Mouse (Mus musculus): ENCODE results near the gene Eml4. TPM values are rescaled to one million over a fixed set of nuclear protein-coding genes. Genes with fewer than 3 reads are reported as not detected.

Eml4 gene
- polyA plus RNA-seq, 1 experiment, result 13.0 TPM

DNA sequence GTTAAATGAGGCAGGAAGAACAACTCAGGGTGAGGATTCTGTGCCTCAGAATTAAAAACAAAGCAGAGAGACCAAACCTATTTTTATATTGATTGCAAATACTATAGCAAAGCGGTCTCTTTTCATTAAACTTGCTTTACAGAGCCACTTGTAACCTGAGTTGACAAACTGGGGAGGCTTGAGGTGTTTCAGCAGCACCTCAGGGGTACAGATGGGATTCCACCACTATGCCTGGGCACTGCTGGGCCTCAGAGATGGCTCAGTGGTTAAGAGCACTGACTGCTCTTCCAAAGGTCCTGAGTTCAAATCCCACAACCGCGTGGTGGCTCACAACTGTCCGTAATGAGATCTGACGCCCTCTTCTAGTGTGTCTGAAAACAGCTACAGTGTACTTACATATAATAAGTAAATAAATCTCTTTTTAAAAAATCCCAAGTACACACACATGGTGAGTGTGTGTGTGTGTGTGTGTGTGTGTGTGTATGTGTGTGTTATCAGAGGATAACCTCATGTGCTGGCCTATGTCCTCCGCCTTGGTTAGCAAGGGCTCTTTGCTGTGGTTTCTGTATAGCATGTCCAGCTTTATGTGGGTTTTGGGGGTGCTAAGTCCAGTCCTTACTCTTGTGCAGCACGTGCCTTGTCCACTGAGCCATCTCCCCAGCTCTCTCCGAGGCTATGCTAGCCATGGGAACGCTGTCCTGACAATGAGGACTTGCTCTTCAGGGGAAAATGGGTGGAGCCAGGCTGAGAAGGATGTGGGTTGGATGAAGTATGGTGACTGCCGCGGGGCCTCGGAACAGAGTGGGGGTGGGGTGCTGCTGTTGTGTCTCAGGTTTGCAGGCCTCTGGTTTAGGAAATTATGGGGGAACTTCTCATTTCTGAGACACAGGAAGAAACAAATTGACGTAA lies 176.1 kb downstream of the Eml4 start:
- peak overlapping the region; percentile 73 for H3K27ac ChIP-seq (ENCODE audit: control insufficient read depth, insufficient read depth, low read length)
- H3K36me3 ChIP-seq (ENCODE audit: control insufficient read depth, insufficient read depth, low read length), result no peaks in the 10 kb centered on the region
- no peak overlapping the region for H3K4me3 ChIP-seq (ENCODE audit: control insufficient read depth, insufficient read depth, low read length)
- peak; percentile 74 for DNase-seq
- H3K4me1 ChIP-seq (replicated peaks; ENCODE audit: control insufficient read depth, insufficient read depth, low read length), result peaks cover 39% of the 10 kb centered on the region
- H3K27me3 ChIP-seq (ENCODE audit: control insufficient read depth, insufficient read depth, low read length), result no peaks in the 10 kb centered on the region
- WGBS, result 36% methylated on average over 13 of the region's 13 CpGs
- TF ChIP-seq POLR2A (IDR thresholded peaks at IDR 0.05; ENCODE audit: control insufficient read depth, extremely low read depth, insufficient read depth, low read length, poor library complexity), result 0 out of 2 replicates have a peak, but pooled peaks have one; percentile 35
- TF ChIP-seq CTCF (IDR thresholded peaks at IDR 0.05; ENCODE audit: borderline replicate concordance, control insufficient read depth, extremely low read depth, insufficient read depth, low read length, poor library complexity), result no peak

- Histone ChIP-seq H3K27ac (ENCODE audit: control insufficient read depth, insufficient read depth, low read length) (peak overlapping the region; percentile 73), H3K27me3 (ENCODE audit: control insufficient read depth, insufficient read depth, low read length) (no peaks in the 10 kb centered on the region), H3K36me3 (ENCODE audit: control insufficient read depth, insufficient read depth, low read length) (no peaks in the 10 kb centered on the region), H3K4me3 (ENCODE audit: control insufficient read depth, insufficient read depth, low read length) (no peak overlapping the region), H3K4me1 (replicated peaks; ENCODE audit: control insufficient read depth, insufficient read depth, low read length) (peaks cover 39% of the 10 kb centered on the region)
- 63% methylated on average over 17 of the region's 17 CpGs for WGBS
- no peak for DNase-seq
- TF ChIP-seq CTCF (IDR thresholded peaks at IDR 0.05; ENCODE audit: borderline replicate concordance, control insufficient read depth, extremely low read depth, insufficient read depth, low read length, poor library complexity) (no peak), POLR2A (IDR thresholded peaks at IDR 0.05; ENCODE audit: control insufficient read depth, extremely low read depth, insufficient read depth, low read length, poor library complexity) (no peak)
Measured at GRCm38 (mm10) chr17:83527651-83528381, 177.1 kb downstream of the Eml4 start.

Other genes with a start within 250 kb of the Eml4 start
- 37.5 and 50.8 TPM in 2 replicates for gene Pkdcc, start 135.6 kb upstream of the Eml4 start, polyA plus RNA-seq (2012; rRNA removed)
- gene Cox7a2l, start 166.4 kb downstream of the Eml4 start, polyA plus RNA-seq (2012; rRNA removed), result 145 and 151 TPM in 2 replicates